Mouse (Mus musculus): ENCODE measurements around the gene Rtp4. TPM values are rescaled to one million over a fixed set of nuclear protein-coding genes. Genes with fewer than 3 reads are reported as not detected.

The Rtp4 gene
- polyA plus RNA-seq, 1 experiment from 2014 or later: 4.6 TPM

- Histone ChIP-seq H3K27me3 (ENCODE audit: control insufficient read depth, insufficient read depth, low read length) (no peaks in the 10 kb centered on the region), H3K4me1 (replicated peaks; ENCODE audit: control insufficient read depth, insufficient read depth, low read length) (no peaks in the 10 kb centered on the region), H3K27ac (no peak overlapping the region), H3K36me3 (replicated peaks; ENCODE audit: control insufficient read depth, insufficient read depth) (no peaks in the 10 kb centered on the region), H3K4me2 (replicated peaks) (no peak overlapping the region), H3K9me3 (ENCODE audit: control insufficient read depth, low read length) (no peaks in the 10 kb centered on the region), H3K9ac (no peak overlapping the region), H3K4me3 (replicated peaks; ENCODE audit: low read length) (no peak overlapping the region)
- WGBS: 95% methylated on average over 4 of the region's 4 CpGs
- DNase-seq (ENCODE audit: low spot score) (no peak), ATAC-seq (ENCODE audit: low FRiP score) (no peak)
Observed at GRCm38 (mm10) chr16:23547783-23548182, 27.7 kb downstream of the Rtp4 start.

- Histone ChIP-seq H3K27me3 (ENCODE audit: control insufficient read depth, insufficient read depth, low read length) (no peaks in the 10 kb centered on the region), H3K9me3 (ENCODE audit: control insufficient read depth, low read length) (no peaks in the 10 kb centered on the region), H3K4me1 (replicated peaks; ENCODE audit: control insufficient read depth, insufficient read depth, low read length) (no peaks in the 10 kb centered on the region), H3K4me2 (replicated peaks) (no peak overlapping the region), H3K9ac (no peak overlapping the region), H3K27ac (no peak overlapping the region), H3K36me3 (replicated peaks; ENCODE audit: control insufficient read depth, insufficient read depth) (no peaks in the 10 kb centered on the region), H3K4me3 (replicated peaks; ENCODE audit: low read length) (no peak overlapping the region)
- WGBS: 44% methylated on average over 8 of the region's 8 CpGs
- DNase-seq (ENCODE audit: low spot score) (peak; percentile 88), ATAC-seq (ENCODE audit: low FRiP score) (peak; percentile 69; the same call in 1 of the 2 replicates)
Observed at GRCm38 (mm10) chr16:23550346-23550980, 30.4 kb downstream of the Rtp4 start.

- no peaks in the 10 kb centered on the region for H3K36me3 ChIP-seq (replicated peaks; ENCODE audit: control insufficient read depth, insufficient read depth)
- DNase-seq (ENCODE audit: low spot score) (no peak), ATAC-seq (ENCODE audit: low FRiP score) (peak; percentile 41; the same call in 1 of the 2 replicates)
- no peaks in the 10 kb centered on the region for H3K27me3 ChIP-seq (ENCODE audit: control insufficient read depth, insufficient read depth, low read length)
- no peaks in the 10 kb centered on the region for H3K4me1 ChIP-seq (replicated peaks; ENCODE audit: control insufficient read depth, insufficient read depth, low read length)
- no peaks in the 10 kb centered on the region for H3K9me3 ChIP-seq (ENCODE audit: control insufficient read depth, low read length)
- H3K9ac ChIP-seq: no peak overlapping the region
- H3K4me3 ChIP-seq (replicated peaks; ENCODE audit: low read length): no peak overlapping the region
- WGBS: 72% methylated on average over 18 of the region's 18 CpGs
- no peak overlapping the region for H3K4me2 ChIP-seq (replicated peaks)
- no peak overlapping the region for H3K27ac ChIP-seq
Observed at GRCm38 (mm10) chr16:23550981-23551582, 31.0 kb downstream of the Rtp4 start.

GRCm38 (mm10) chr16:23554673-23555072, 34.6 kb downstream of the Rtp4 start:
- no peaks in the 10 kb centered on the region for H3K36me3 ChIP-seq (replicated peaks; ENCODE audit: control insufficient read depth, insufficient read depth)
- H3K9me3 ChIP-seq (ENCODE audit: control insufficient read depth, low read length): no peaks in the 10 kb centered on the region
- no peak overlapping the region for H3K4me2 ChIP-seq (replicated peaks)
- DNase-seq (ENCODE audit: low spot score) (no peak), ATAC-seq (ENCODE audit: low FRiP score) (no peak)
- H3K27me3 ChIP-seq (ENCODE audit: control insufficient read depth, insufficient read depth, low read length): no peaks in the 10 kb centered on the region
- H3K4me3 ChIP-seq (replicated peaks; ENCODE audit: low read length): no peak overlapping the region
- H3K9ac ChIP-seq: no peak overlapping the region
- H3K27ac ChIP-seq: no peak overlapping the region
- 80% methylated on average over 5 of the region's 5 CpGs for WGBS
- no peaks in the 10 kb centered on the region for H3K4me1 ChIP-seq (replicated peaks; ENCODE audit: control insufficient read depth, insufficient read depth, low read length)

GRCm38 (mm10) chr16:23557195-23557594, 37.1 kb downstream of the Rtp4 start:
- no peak overlapping the region for H3K27ac ChIP-seq
- no peak overlapping the region for H3K4me2 ChIP-seq (replicated peaks)
- H3K9ac ChIP-seq: no peak overlapping the region
- H3K4me1 ChIP-seq (replicated peaks; ENCODE audit: control insufficient read depth, insufficient read depth, low read length): no peaks in the 10 kb centered on the region
- DNase-seq (ENCODE audit: low spot score) (no peak), ATAC-seq (ENCODE audit: low FRiP score) (no peak)
- no peaks in the 10 kb centered on the region for H3K9me3 ChIP-seq (ENCODE audit: control insufficient read depth, low read length)
- H3K4me3 ChIP-seq (replicated peaks; ENCODE audit: low read length): no peak overlapping the region
- no peaks in the 10 kb centered on the region for H3K36me3 ChIP-seq (replicated peaks; ENCODE audit: control insufficient read depth, insufficient read depth)
- 94% methylated on average over 5 of the region's 5 CpGs for WGBS
- no peaks in the 10 kb centered on the region for H3K27me3 ChIP-seq (ENCODE audit: control insufficient read depth, insufficient read depth, low read length)

- WGBS: 90% methylated on average over 2 of the region's 2 CpGs
- H3K4me1 ChIP-seq (replicated peaks; ENCODE audit: control insufficient read depth, insufficient read depth, low read length): no peaks in the 10 kb centered on the region
- no peaks in the 10 kb centered on the region for H3K9me3 ChIP-seq (ENCODE audit: control insufficient read depth, low read length)
- ATAC-seq (ENCODE audit: low FRiP score) (no peak), DNase-seq (ENCODE audit: low spot score) (no peak)
- H3K4me2 ChIP-seq (replicated peaks): no peak overlapping the region
- H3K27ac ChIP-seq: no peak overlapping the region
- no peak overlapping the region for H3K4me3 ChIP-seq (replicated peaks; ENCODE audit: low read length)
- H3K9ac ChIP-seq: no peak overlapping the region
- H3K36me3 ChIP-seq (replicated peaks; ENCODE audit: control insufficient read depth, insufficient read depth): no peaks in the 10 kb centered on the region
- H3K27me3 ChIP-seq (ENCODE audit: control insufficient read depth, insufficient read depth, low read length): no peaks in the 10 kb centered on the region
Observed at GRCm38 (mm10) chr16:23557669-23558068, 37.6 kb downstream of the Rtp4 start.

GRCm38 (mm10) chr16:23568369-23568958, 48.4 kb downstream of the Rtp4 start:
- no peak for DNase-seq (ENCODE audit: low spot score)

GRCm38 (mm10) chr16:23574561-23574960, 54.5 kb downstream of the Rtp4 start:
- Histone ChIP-seq H3K4me3 (replicated peaks; ENCODE audit: low read length) (no peak overlapping the region), H3K9me3 (ENCODE audit: control insufficient read depth, low read length) (no peaks in the 10 kb centered on the region), H3K27ac (no peak overlapping the region), H3K9ac (no peak overlapping the region), H3K4me2 (replicated peaks) (no peak overlapping the region), H3K36me3 (replicated peaks; ENCODE audit: control insufficient read depth, insufficient read depth) (no peaks in the 10 kb centered on the region), H3K27me3 (ENCODE audit: control insufficient read depth, insufficient read depth, low read length) (no peaks in the 10 kb centered on the region), H3K4me1 (replicated peaks; ENCODE audit: control insufficient read depth, insufficient read depth, low read length) (no peaks in the 10 kb centered on the region)
- WGBS: 76% methylated on average over 2 of the region's 2 CpGs
- ATAC-seq (ENCODE audit: low FRiP score): no peak
- DNase-seq (ENCODE audit: low spot score): no peak

More at GRCm38 (mm10) chr16:23568369-23568958, 48.4 kb downstream of the Rtp4 start:
- no peak overlapping the region for H3K27ac ChIP-seq
- H3K9me3 ChIP-seq (ENCODE audit: control insufficient read depth, low read length): no peaks in the 10 kb centered on the region
- WGBS: 54% methylated on average over 4 of the region's 4 CpGs
- H3K36me3 ChIP-seq (replicated peaks; ENCODE audit: control insufficient read depth, insufficient read depth): no peaks in the 10 kb centered on the region
- no peak overlapping the region for H3K4me2 ChIP-seq (replicated peaks)
- no peaks in the 10 kb centered on the region for H3K27me3 ChIP-seq (ENCODE audit: control insufficient read depth, insufficient read depth, low read length)
- no peak overlapping the region for H3K4me3 ChIP-seq (replicated peaks; ENCODE audit: low read length)
- no peak for ATAC-seq (ENCODE audit: low FRiP score)
- H3K9ac ChIP-seq: no peak overlapping the region
- H3K4me1 ChIP-seq (replicated peaks; ENCODE audit: control insufficient read depth, insufficient read depth, low read length): no peaks in the 10 kb centered on the region

GRCm38 (mm10) chr16:23591119-23592105, 71.3 kb downstream of the Rtp4 start:
- Histone ChIP-seq H3K9me3 (ENCODE audit: control insufficient read depth, low read length) (peaks cover 8% of the 10 kb centered on the region; the same call in 1 of the 2 replicates), H3K36me3 (replicated peaks; ENCODE audit: control insufficient read depth, insufficient read depth) (no peaks in the 10 kb centered on the region), H3K27ac (no peak overlapping the region), H3K4me1 (replicated peaks; ENCODE audit: control insufficient read depth, insufficient read depth, low read length) (0 out of 2 replicates have a peak, but pooled peaks cover 5% of the 10 kb centered on the region), H3K4me2 (replicated peaks) (no peak overlapping the region), H3K9ac (no peak overlapping the region), H3K27me3 (ENCODE audit: control insufficient read depth, insufficient read depth, low read length) (no peaks in the 10 kb centered on the region), H3K4me3 (replicated peaks; ENCODE audit: low read length) (no peak overlapping the region)
- DNase-seq (ENCODE audit: low spot score) (no peak), ATAC-seq (ENCODE audit: low FRiP score) (no peak)
- 78% methylated on average over 5 of the region's 5 CpGs for WGBS

Data from hindbrain, embryonic 14.5 days (tissue).